Comparison of ENCODE assay signal across 8 mouse cellular contexts in the genomic region with DNA sequence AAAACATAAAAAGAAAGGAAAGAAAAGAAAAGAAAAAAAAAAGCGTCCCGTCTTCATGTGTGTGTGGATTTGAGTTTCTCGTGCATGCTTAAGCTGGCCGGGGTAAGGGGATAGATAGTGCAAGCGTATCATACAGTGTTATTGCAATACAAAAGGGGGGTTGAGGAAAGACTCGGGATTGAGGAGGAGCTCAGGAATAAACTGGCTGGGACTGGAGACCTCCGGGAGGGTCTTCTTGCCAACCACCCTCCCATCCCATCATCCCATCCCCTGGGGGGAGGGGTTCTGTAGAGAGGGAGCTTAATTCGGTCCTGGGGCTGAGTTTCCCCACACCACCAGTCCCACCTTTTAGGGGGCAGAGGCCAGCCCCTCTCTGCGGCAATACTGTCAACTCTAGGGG. TPM values are rescaled to one million over a fixed set of nuclear protein-coding genes. Genes with fewer than 3 reads are reported as not detected.
DNase-seq lines count a peak whose midpoint lies in the region; ATAC-seq and TF ChIP-seq lines count a peak whose summit lies in the region.

No protein-coding gene starts in this region.

- peak overlapping the region; percentile 66 for H3K4me3 ChIP-seq in gastrocnemius, adult 2 months
- H3K4me3 ChIP-seq in E14TG2a.4 (replicated peaks; ENCODE audit: low read length): peak overlapping the region; percentile 74
- H3K4me3 ChIP-seq in hindbrain, embryonic 10.5 days: peak overlapping the region; percentile 58
- no peak overlapping the region for H3K4me3 ChIP-seq in liver, embryonic 15.5 days (replicated peaks)

- no peak for ATAC-seq in liver, embryonic 15.5 days (ENCODE audit: insufficient read depth)
- no peak for ATAC-seq in frontal cortex, adult (ENCODE audit: low TSS enrichment)

- no peak for TF ChIP-seq CTCF in gastrocnemius, adult 2 months (IDR thresholded peaks at IDR 0.05)
- no peak for TF ChIP-seq CTCF in E14TG2a.4 (conservative IDR thresholded peaks at IDR 0.05; ENCODE audit: low read length)

- no peak for DNase-seq in gastrocnemius, adult 2 months
- no peak for DNase-seq in gastrocnemius, postnatal 36 days
- DNase-seq in hindbrain, embryonic 10.5 days (ENCODE audit: low spot score): peak; percentile 34
- DNase-seq in frontal cortex, postnatal 36 days (ENCODE audit: low spot score in 2 of 2): no peak
- no peak for DNase-seq in urinary bladder, postnatal 36 days (ENCODE audit: low spot score in 2 of 2)

- H3K27ac ChIP-seq in gastrocnemius, adult 2 months: no peak overlapping the region
- H3K27ac ChIP-seq in hindbrain, embryonic 10.5 days: peak overlapping the region; percentile 82
- no peak overlapping the region for H3K27ac ChIP-seq in liver, embryonic 15.5 days (replicated peaks)

- WGBS in hindbrain, embryonic 10.5 days: under 1% methylated on average over 9 of the region's 9 CpGs
- WGBS in liver, embryonic 15.5 days (ENCODE audit: insufficient replicate concordance): 8% methylated on average over 9 of the region's 9 CpGs

- H3K9ac ChIP-seq in liver, embryonic 15.5 days: no peak overlapping the region

- H3K36me3 ChIP-seq in E14TG2a.4 (ENCODE audit: insufficient read depth, low read length): no peaks in the 10 kb centered on the region
- H3K36me3 ChIP-seq in hindbrain, embryonic 10.5 days: 0 out of 2 replicates have a peak, but pooled peaks cover 3% of the 10 kb centered on the region
- H3K36me3 ChIP-seq in liver, embryonic 15.5 days (replicated peaks): no peaks in the 10 kb centered on the region

- no peaks in the 10 kb centered on the region for H3K9me3 ChIP-seq in E14TG2a.4 (ENCODE audit: low read length)
- H3K9me3 ChIP-seq in hindbrain, embryonic 10.5 days: no peaks in the 10 kb centered on the region
- H3K9me3 ChIP-seq in liver, embryonic 15.5 days (replicated peaks): no peaks in the 10 kb centered on the region

- peak overlapping the region; percentile 55 for H3K4me2 ChIP-seq in liver, embryonic 15.5 days

- peaks cover 68% of the 10 kb centered on the region for H3K4me1 ChIP-seq in E14TG2a.4 (replicated peaks; ENCODE audit: low read depth, low read length)
- peaks cover 51% of the 10 kb centered on the region for H3K4me1 ChIP-seq in hindbrain, embryonic 10.5 days (replicated peaks)
- peaks cover 20% of the 10 kb centered on the region for H3K4me1 ChIP-seq in liver, embryonic 15.5 days (replicated peaks)

- intact Hi-C loops in gastrocnemius, adult 2 months (cut with DNase I): no loop called here
- intact Hi-C loops in gastrocnemius, postnatal 36 days (cut with DNase I): no loop called here

- peaks cover 83% of the 10 kb centered on the region for H3K27me3 ChIP-seq in E14TG2a.4 (ENCODE audit: insufficient read depth, low read length)
- peaks cover 79% of the 10 kb centered on the region for H3K27me3 ChIP-seq in hindbrain, embryonic 10.5 days (ENCODE audit: insufficient read depth, poor library complexity, severe bottlenecking)
- peaks cover 87% of the 10 kb centered on the region for H3K27me3 ChIP-seq in liver, embryonic 15.5 days

RNA-seq across cellular contexts. Expression of a gene that starts 16.3 kb away (rescaled TPM):
- not detected for total RNA-seq in gastrocnemius, adult 2 months (2021)
- not detected for total RNA-seq in gastrocnemius, postnatal 36 days (2021)
- not detected in 2 replicates for polyA plus RNA-seq in hindbrain, embryonic 10.5 days (2016; fragmentation: Nextera tagmentation; extraction: Ambion mirVana)
- polyA plus RNA-seq in liver, embryonic 15.5 days (2015; fragmentation: Nextera tagmentation; extraction: Ambion mirVana): not detected in 2 replicates

RNA-seq across cellular contexts. Expression of a gene that starts 25.8 kb away (rescaled TPM):
- total RNA-seq in gastrocnemius, adult 2 months (2021): under 1 TPM; 0.33 to 0.66 TPM
- under 1 TPM; 0.38 to 0.39 TPM for total RNA-seq in gastrocnemius, postnatal 36 days (2021)
- 0.50 and 0.64 TPM in 2 replicates for polyA plus RNA-seq in hindbrain, embryonic 10.5 days (2016; fragmentation: Nextera tagmentation; extraction: Ambion mirVana)
- polyA plus RNA-seq in liver, embryonic 15.5 days (2015; fragmentation: Nextera tagmentation; extraction: Ambion mirVana): not detected in 2 replicates

RNA-seq across cellular contexts. Expression of a gene that starts 32.9 kb away (rescaled TPM):
- under 1 TPM; 0.08 to 0.22 TPM for total RNA-seq in gastrocnemius, adult 2 months (2021)
- under 1 TPM; 0.36 to 0.39 TPM for total RNA-seq in gastrocnemius, postnatal 36 days (2021)
- polyA plus RNA-seq in hindbrain, embryonic 10.5 days (2016; fragmentation: Nextera tagmentation; extraction: Ambion mirVana): 1.4 and 2.1 TPM in 2 replicates
- polyA plus RNA-seq in liver, embryonic 15.5 days (2015; fragmentation: Nextera tagmentation; extraction: Ambion mirVana): 0.01 TPM in 2 replicates

RNA-seq across cellular contexts. Expression of a gene that starts 42.0 kb away (rescaled TPM):
- total RNA-seq in gastrocnemius, adult 2 months (2021): 1 to 10 TPM; 5.2 to 5.7 TPM
- total RNA-seq in gastrocnemius, postnatal 36 days (2021): 1 to 10 TPM; 4.9 to 6.7 TPM
- 75.2 and 91.2 TPM in 2 replicates for polyA plus RNA-seq in hindbrain, embryonic 10.5 days (2016; fragmentation: Nextera tagmentation; extraction: Ambion mirVana)
- 17.5 and 17.7 TPM in 2 replicates for polyA plus RNA-seq in liver, embryonic 15.5 days (2015; fragmentation: Nextera tagmentation; extraction: Ambion mirVana)
